Mouse (Mus musculus) CH12.LX (cell line): ENCODE data around the gene Gstt1.

ENCODE experiments used
- CHD2 ChIP-seq: IDR thresholded peaks from 2 replicates; pipeline ENCODE4 v1.6.1; 2011; ENCODE audit warnings: low read length, improper control_type of control experiment
- CTCF ChIP-seq, 2 experiments: IDR thresholded peaks in 1 of 2; conservative IDR thresholded peaks in 1 of 2; 2 replicates each; pipeline ENCODE4 v1.5.1; 2011 to 2012; ENCODE audit warnings: low read depth in 2 of 2, low read length in 2 of 2, improper control_type of control experiment in 1 of 2, inconsistent platforms in 1 of 2, mild to moderate bottlenecking in 1 of 2, moderate library complexity in 1 of 2
- EP300 ChIP-seq: IDR thresholded peaks from 2 replicates; pipeline ENCODE4 v1.6.1; 2011; ENCODE audit warnings: low read length, improper control_type of control experiment
- JUND ChIP-seq: conservative IDR thresholded peaks from 2 replicates; pipeline ENCODE4 v1.6.1; 2011; ENCODE audit warnings: low read depth, low read length, improper control_type of control experiment
- KAT2A ChIP-seq: IDR thresholded peaks from 2 replicates; pipeline ENCODE4 v1.6.1; 2012; ENCODE audit warnings: low read length, improper control_type of control experiment, inconsistent platforms; ENCODE audit not compliant: insufficient replicate concordance
- MEF2A ChIP-seq: IDR thresholded peaks from 2 replicates; pipeline ENCODE4 v1.6.1; 2014; ENCODE audit warnings: low read depth, mild to moderate bottlenecking, inconsistent platforms, low read length, improper control_type of control experiment, borderline replicate concordance
- POLR2A ChIP-seq: IDR thresholded peaks from 2 replicates; pipeline ENCODE4 v1.6.1; 2011; ENCODE audit warnings: low read depth, mild to moderate bottlenecking, improper control_type of control experiment, low read length
- POLR2AphosphoS2 ChIP-seq: IDR thresholded peaks from 2 replicates; pipeline ENCODE4 v1.6.1; 2011; ENCODE audit warnings: low read depth, low read length, improper control_type of control experiment
- RCOR1 ChIP-seq: conservative IDR thresholded peaks from 2 replicates; pipeline ENCODE4 v1.6.1; 2012; ENCODE audit warnings: low read depth, mild to moderate bottlenecking, inconsistent platforms, low read length, improper control_type of control experiment
- ZC3H11A ChIP-seq: IDR thresholded peaks from 2 replicates; pipeline ENCODE4 v1.6.1; 2012; ENCODE audit warnings: low read depth, mild to moderate bottlenecking, inconsistent platforms, low read length, improper control_type of control experiment
- ZKSCAN1 ChIP-seq: IDR thresholded peaks from 2 replicates; pipeline ENCODE4 v1.6.1; 2012; ENCODE audit warnings: low read depth, inconsistent platforms, low read length, improper control_type of control experiment, borderline replicate concordance

DNA sequence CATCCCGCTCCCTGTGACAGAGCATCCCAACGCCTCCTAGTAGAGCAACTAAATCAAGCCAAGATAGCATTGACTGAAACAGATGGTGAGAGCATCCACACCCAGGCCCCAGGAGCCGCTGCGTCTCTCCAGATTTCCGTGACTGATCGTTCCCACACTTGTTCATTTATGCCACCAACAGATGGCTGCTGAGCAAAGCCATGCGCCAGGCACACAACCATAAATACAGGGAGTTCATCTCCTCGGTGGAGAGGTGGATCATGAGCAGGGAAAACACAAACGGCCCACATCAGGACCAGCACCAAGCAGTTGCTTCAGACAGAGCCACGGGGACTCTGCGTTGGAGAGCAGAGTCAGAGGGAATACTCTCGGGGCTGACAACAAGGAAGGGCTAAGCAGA lies 55.0 kb downstream of the Gstt1 start:
- TF ChIP-seq MEF2A (no peak), POLR2A (no peak), KAT2A (no peak), CHD2 (no peak), CTCF (conservative IDR thresholded peaks at IDR 0.05 in 1 of 2, IDR thresholded peaks at IDR 0.05 in 1 of 2; ENCODE audit: low read depth in 2 of 2, low read length in 2 of 2) (no peak), ZC3H11A (no peak), ZKSCAN1 (no peak), EP300 (no peak), POLR2AphosphoS2 (no peak), RCOR1 (no peak), JUND (no peak)
